Mouse (Mus musculus) gastrocnemius, adult 2 months (tissue): Measurements from ENCODE around the gene Grik2. TPM values are rescaled to one million over a fixed set of nuclear protein-coding genes. Genes with fewer than 3 reads are reported as not detected.

ENCODE experiments used
- DNase-seq: peaks from one replicate; pipeline ENCODE4 v3.0.0; 2022
- H3K27ac ChIP-seq: fragments of 200-600 bp; 2 replicates; pipeline ENCODE4 v1.8.1; 2022; ENCODE audit warnings: mild to moderate bottlenecking
- H3K4me3 ChIP-seq: fragments of 200-600 bp; 2 replicates; pipeline ENCODE4 v1.8.1; 2022; ENCODE audit warnings: mild to moderate bottlenecking, moderate library complexity
- CTCF ChIP-seq: fragments of 200-600 bp; IDR thresholded peaks from 2 replicates; pipeline ENCODE4 v1.8.1; 2022; ENCODE audit warnings: antibody characterized with exemption, mild to moderate bottlenecking, moderate library complexity
- intact Hi-C: fragments of 180-260 bp; cut with DNase I; formaldehyde crosslinking; loops from one replicate; pipeline ENCODE4 v1.15.1; 2025
- long read RNA-seq, 2 experiments: library from polyadenylated mRNA; stranded (forward); transcript quantifications; one replicate each; pipeline ENCODE4 v2.0.0; 2021
- total RNA-seq, 2 experiments: library from RNA; stranded (reverse); gene quantifications; 2 replicates each; pipeline ENCODE4 v1.2.3; 2021

Grik2 gene
- total RNA-seq = under 1 TPM in 1 of 2 experiments, not detected in 1; 0.41 TPM
- long read RNA-seq, experiment 1 = 0 reads
- long read RNA-seq, experiment 2 = 0 reads

DNA sequence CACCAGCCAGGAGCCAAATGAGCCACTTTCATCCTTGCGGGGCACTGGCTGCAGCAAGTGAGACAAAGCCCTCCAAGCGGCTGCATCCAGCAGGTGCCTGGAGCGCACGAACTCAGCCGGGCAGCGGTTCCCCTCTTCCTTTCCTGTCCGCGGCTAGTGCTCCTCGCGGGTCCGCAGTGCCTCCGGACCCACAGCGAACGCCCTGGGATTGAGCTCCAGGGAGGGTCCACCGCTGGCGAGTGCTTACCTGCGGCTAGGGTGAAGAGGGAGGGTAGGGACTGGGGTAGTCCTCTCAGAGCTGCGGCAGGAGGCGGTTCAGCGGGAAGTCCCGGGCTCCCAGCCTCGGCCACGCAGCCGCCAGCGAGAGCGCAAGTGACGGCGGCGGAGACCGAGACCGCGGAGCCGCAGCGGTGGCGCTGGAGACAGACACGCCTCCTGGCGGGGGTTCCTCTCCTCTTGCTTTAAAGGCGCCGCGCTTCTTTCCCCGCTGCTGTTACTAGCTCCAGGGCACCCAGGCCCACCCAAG lies at the start of gene Grik2:
TSS of gene Grik2 (minus strand) at position 386 of the 526 bp plus-strand sequence.
- Histone ChIP-seq H3K4me3 (peak within 1 kb of the TSS; percentile 64), H3K27ac (no peak within 1 kb of the TSS)
- DNase-seq = peak; percentile 26
- peak; percentile 13; the same call in 1 of the 2 replicates for TF ChIP-seq CTCF
- intact Hi-C loops = no loop called here

- no peak for DNase-seq
- TF ChIP-seq CTCF = no peak
- H3K27ac ChIP-seq = no peak overlapping the region
- H3K4me3 ChIP-seq = no peak overlapping the region
- intact Hi-C loops = no loop called here
Measured at GRCm38 (mm10) chr10:49834392-49834791, 45.8 kb upstream of the Grik2 start.

DNA sequence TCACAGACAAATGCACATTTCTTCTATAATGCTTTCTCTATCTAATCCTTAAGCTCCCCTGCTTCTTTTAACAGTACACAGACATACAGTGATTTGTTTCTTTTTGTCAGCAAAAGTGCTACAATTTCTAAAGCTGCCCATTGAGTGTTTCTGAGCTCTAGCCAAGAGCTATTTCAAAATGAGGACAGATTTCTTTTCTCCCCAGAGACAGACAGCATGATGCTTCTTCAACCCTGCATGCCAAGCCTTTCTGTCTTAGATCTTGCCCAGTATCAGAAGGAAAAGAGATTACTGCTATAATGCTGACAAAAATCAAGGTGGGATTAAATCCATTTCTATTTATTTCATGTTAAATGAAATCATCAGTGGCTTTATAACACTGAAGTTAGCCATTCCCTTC lies 18.7 kb upstream of the Grik2 start:
- TF ChIP-seq CTCF = no peak
- DNase-seq = no peak
- Histone ChIP-seq H3K4me3 (no peak overlapping the region), H3K27ac (no peak overlapping the region)
- intact Hi-C loops = no loop called here

DNA sequence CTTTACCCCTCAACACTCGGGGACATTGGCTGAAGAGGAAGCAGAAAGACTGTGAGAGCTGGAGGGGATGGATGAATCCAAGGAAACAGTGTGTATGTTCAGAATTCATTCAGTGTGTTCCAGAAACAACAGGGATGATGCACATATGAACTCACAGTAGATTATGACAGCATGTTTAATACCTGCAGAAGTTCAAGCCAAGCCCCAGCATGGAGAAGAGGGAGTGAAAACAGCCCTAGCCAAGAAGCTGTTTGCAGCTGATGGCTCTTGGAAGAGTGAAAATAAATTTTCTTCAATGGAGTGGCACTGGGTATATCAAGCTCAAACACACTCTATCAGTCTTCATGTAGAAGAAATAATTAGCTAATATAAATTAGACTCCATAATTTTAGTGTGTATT lies 12.4 kb upstream of the Grik2 start:
- DNase-seq = no peak
- no peak overlapping the region for H3K27ac ChIP-seq
- H3K4me3 ChIP-seq = no peak overlapping the region
- no peak for TF ChIP-seq CTCF
- intact Hi-C loops = no loop called here

DNA sequence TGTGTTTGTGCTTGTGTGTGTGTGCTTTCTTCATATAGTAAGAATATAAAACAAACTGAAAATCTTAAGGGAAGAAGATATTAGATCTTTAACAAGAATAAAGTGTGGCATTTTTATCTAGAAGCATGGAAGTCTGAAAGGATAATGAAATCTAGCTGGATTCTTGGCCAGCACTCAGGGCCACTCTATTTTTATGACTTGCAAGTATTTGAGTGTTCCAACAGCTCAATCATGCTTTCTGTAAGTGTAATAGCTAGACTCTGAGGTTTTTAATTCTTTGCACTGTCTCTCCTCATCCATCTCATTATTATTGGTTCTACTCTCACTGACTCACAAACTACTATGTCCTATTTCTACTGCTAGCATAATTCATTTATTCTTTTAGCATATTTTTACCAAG lies 5.6 kb upstream of the Grik2 start:
- Histone ChIP-seq H3K27ac (no peak overlapping the region), H3K4me3 (no peak overlapping the region)
- intact Hi-C loops = no loop called here
- no peak for DNase-seq
- TF ChIP-seq CTCF = no peak

GRCm38 (mm10) chr10:49790326-49790725 lies 1.8 kb upstream of the Grik2 start:
- intact Hi-C loops = no loop called here

DNA sequence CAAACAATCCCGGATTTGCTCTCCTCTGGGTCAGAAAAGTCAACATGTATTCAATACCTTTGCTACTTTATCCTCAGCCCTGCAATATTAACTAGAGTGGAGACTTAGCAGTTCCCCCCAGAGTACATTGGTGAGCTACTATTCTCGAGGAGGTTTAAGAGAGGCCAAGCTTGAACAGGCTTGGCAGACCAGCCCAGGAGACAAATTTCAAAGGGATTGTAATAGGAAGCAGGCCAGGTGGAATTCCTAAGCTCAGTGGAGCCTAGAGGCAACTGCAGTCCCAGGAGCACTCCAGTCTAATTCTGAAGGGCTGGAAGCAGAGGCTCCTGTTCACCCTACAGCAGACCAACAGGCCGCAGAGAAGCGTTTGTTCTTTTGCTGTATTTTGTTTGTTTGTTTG lies 1.1 kb upstream of the Grik2 start:
- TF ChIP-seq CTCF = no peak
- Histone ChIP-seq H3K4me3 (no peak overlapping the region), H3K27ac (no peak overlapping the region)
- DNase-seq = no peak
- intact Hi-C loops = no loop called here

More at GRCm38 (mm10) chr10:49790326-49790725, 1.8 kb upstream of the Grik2 start:
- DNase-seq = no peak
- no peak overlapping the region for H3K4me3 ChIP-seq
- TF ChIP-seq CTCF = no peak
- H3K27ac ChIP-seq = no peak overlapping the region

- intact Hi-C loops = no loop called here
Measured at GRCm38 (mm10) chr10:49788914-49789313, 348 bp upstream of the Grik2 start.

DNA sequence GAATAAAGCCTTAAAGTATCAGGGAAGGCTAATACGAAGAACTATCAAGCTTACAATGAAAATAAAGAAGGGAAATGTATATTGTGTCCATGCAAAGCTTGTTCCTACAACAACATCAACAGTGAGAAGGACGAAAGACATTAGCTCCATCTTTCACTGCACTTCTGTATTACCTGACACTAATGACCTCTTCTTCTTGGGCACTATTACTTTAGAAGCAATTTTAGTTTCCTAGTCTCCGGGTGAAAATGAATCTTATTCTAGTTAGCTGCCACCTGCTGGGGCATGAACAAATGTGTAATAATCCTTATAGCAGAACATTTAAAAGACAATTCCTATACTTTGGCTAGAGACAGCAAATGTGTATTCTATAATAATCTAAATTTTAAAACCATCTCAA lies 1.9 kb downstream of the Grik2 start:
- intact Hi-C loops = no loop called here
- TF ChIP-seq CTCF = no peak
- no peak overlapping the region for H3K27ac ChIP-seq
- no peak for DNase-seq
- no peak overlapping the region for H3K4me3 ChIP-seq

More at GRCm38 (mm10) chr10:49788914-49789313, 348 bp upstream of the Grik2 start:
- DNase-seq = no peak
- no peak for TF ChIP-seq CTCF
- Histone ChIP-seq H3K27ac (no peak overlapping the region), H3K4me3 (peak overlapping the region; percentile 64)

GRCm38 (mm10) chr10:49785477-49785876 lies 3.1 kb downstream of the Grik2 start:
- intact Hi-C loops = no loop called here
- H3K27ac ChIP-seq = no peak overlapping the region
- TF ChIP-seq CTCF = no peak
- DNase-seq = no peak
- H3K4me3 ChIP-seq = no peak overlapping the region

- H3K4me3 ChIP-seq = no peak overlapping the region
- no peak overlapping the region for H3K27ac ChIP-seq
- intact Hi-C loops = no loop called here
- no peak for TF ChIP-seq CTCF
- no peak for DNase-seq
Measured at GRCm38 (mm10) chr10:49784831-49785230, 3.7 kb downstream of the Grik2 start.

DNA sequence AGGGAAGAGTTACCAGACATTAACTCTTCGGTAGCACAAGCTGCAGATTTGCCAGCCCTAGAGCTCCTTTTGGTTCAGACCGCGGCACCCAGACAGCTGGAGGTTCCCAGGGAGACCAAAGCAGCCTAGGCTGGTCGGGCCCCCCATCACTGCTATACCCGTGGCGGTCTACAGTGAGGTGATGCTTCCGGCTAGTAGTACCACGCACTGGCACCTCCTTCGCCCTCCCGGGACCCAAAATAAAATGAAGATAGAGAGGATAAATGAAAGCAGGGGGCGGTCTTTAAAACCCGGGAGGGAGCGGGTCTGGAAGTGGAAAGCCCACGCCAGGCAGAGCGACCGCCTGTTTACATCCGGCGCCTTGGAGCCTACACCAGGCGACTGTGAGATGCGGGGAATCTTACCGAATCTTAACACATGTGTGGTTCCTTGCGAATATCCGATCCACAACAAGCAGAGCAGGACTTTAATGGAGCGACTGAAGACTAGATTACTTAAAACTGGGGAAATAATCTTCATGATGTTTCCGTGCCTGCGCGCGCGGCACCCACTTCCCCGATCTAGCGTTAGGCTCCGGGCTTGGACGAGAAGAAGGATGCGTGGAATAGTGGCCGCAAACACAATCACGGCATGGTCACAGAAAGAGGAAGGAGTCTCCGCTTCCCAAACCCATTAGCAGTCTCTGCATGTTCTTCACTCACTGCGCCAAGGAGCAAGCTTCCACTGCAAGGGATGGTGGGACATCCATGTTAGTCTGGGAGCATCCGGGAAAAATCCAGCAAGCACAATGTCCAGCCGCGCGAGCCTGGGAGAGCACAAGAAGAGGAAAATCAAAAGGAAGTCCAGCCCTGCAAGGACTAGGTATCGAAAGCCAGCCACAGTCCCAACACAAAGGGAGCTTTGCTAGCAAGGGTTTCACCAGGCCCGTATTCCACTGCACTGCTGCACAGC lies 5.5 kb downstream of the Grik2 start:
- DNase-seq = no peak
- intact Hi-C loops = no loop called here
- no peak overlapping the region for H3K27ac ChIP-seq
- no peak for TF ChIP-seq CTCF
- peak overlapping the region; percentile 68 for H3K4me3 ChIP-seq

- peak overlapping the region; percentile 68 for H3K4me3 ChIP-seq
- H3K27ac ChIP-seq = no peak overlapping the region
- TF ChIP-seq CTCF = no peak
- intact Hi-C loops = no loop called here
- no peak for DNase-seq
Measured at GRCm38 (mm10) chr10:49782061-49782460, 6.5 kb downstream of the Grik2 start.
